ENCODE assay signal across 8 mouse cellular contexts in genomic region chr19:5601752-5602541, GRCm38 (mm10). TPM values are rescaled to one million over a fixed set of nuclear protein-coding genes. Genes with fewer than 3 reads are reported as not detected.
DNase-seq lines count a peak whose midpoint lies in the region; ATAC-seq and TF ChIP-seq lines count a peak whose summit lies in the region.

TSS of gene Rnaseh2c (plus strand) at chr19:5601873.

- H3K9me3 ChIP-seq in embryonic facial prominence, embryonic 13.5 days, result no peaks in the 10 kb centered on the region
- H3K9me3 ChIP-seq in limb, embryonic 13.5 days, result no peaks in the 10 kb centered on the region
- no peaks in the 10 kb centered on the region for H3K9me3 ChIP-seq in midbrain, embryonic 16.5 days (replicated peaks; ENCODE audit: control insufficient read depth, low read length, poor library complexity, severe bottlenecking)

- H3K4me2 ChIP-seq in embryonic facial prominence, embryonic 13.5 days, result peak within 1 kb of the TSS; percentile 90
- H3K4me2 ChIP-seq in limb, embryonic 13.5 days (replicated peaks), result peak within 1 kb of the TSS; percentile 77
- peak within 1 kb of the TSS; percentile 92 for H3K4me2 ChIP-seq in midbrain, embryonic 16.5 days (ENCODE audit: low read length)

- under 1% methylated on average over 64 of the region's 64 CpGs for WGBS in embryonic facial prominence, embryonic 13.5 days
- under 1% methylated on average over 64 of the region's 64 CpGs for WGBS in heart, adult 2 months
- WGBS in limb, embryonic 13.5 days, result under 1% methylated on average over 63 of the region's 64 CpGs
- under 1% methylated on average over 63 of the region's 64 CpGs for WGBS in midbrain, embryonic 16.5 days

- H3K79me2 ChIP-seq in heart, adult 2 months (replicated peaks; ENCODE audit: control insufficient read depth, insufficient read depth, low read length), result no peaks in the 10 kb centered on the region

- intact Hi-C loops in heart, adult 2 months (cut with DNase I), result loop anchor here (1.0 kb wide), 1 partner anchor 34 kb away; the partner anchor contains the start of gene Ap5b1

- peak within 1 kb of the TSS; percentile 94 for H3K4me3 ChIP-seq in embryonic facial prominence, embryonic 13.5 days
- H3K4me3 ChIP-seq in heart, adult 2 months, result peak within 1 kb of the TSS; percentile 94
- H3K4me3 ChIP-seq in limb, embryonic 13.5 days, result peak within 1 kb of the TSS; percentile 64
- peak within 1 kb of the TSS; percentile 83 for H3K4me3 ChIP-seq in midbrain, embryonic 16.5 days (ENCODE audit: low read depth, low read length)

- 0 out of 2 replicates have a peak, but pooled peaks have one; percentile 39 for TF ChIP-seq EP300 in heart, adult 2 months (IDR thresholded peaks at IDR 0.05; ENCODE audit: insufficient read depth, low read depth, low read length)

- H3K27me3 ChIP-seq in embryonic facial prominence, embryonic 13.5 days, result no peaks in the 10 kb centered on the region
- H3K27me3 ChIP-seq in heart, adult 2 months (ENCODE audit: control insufficient read depth, insufficient read depth, low read length), result no peaks in the 10 kb centered on the region
- H3K27me3 ChIP-seq in limb, embryonic 13.5 days, result no peaks in the 10 kb centered on the region
- H3K27me3 ChIP-seq in midbrain, embryonic 16.5 days (ENCODE audit: control insufficient read depth, insufficient read depth, low read depth, low read length), result no peaks in the 10 kb centered on the region

- peaks cover 23% of the 10 kb centered on the region for H3K4me1 ChIP-seq in embryonic facial prominence, embryonic 13.5 days
- peaks cover 5% of the 10 kb centered on the region for H3K4me1 ChIP-seq in heart, adult 2 months (ENCODE audit: control insufficient read depth, insufficient read depth, low read length)
- H3K4me1 ChIP-seq in limb, embryonic 13.5 days, result peaks cover 18% of the 10 kb centered on the region
- H3K4me1 ChIP-seq in midbrain, embryonic 16.5 days (ENCODE audit: control insufficient read depth, insufficient read depth, low read length), result peaks cover 18% of the 10 kb centered on the region

- H3K9ac ChIP-seq in embryonic facial prominence, embryonic 13.5 days, result peak within 1 kb of the TSS; percentile 97
- H3K9ac ChIP-seq in heart, adult 2 months (ENCODE audit: low read depth, low read length), result peak within 1 kb of the TSS; percentile 95
- H3K9ac ChIP-seq in limb, embryonic 13.5 days, result peak within 1 kb of the TSS; percentile 97
- H3K9ac ChIP-seq in midbrain, embryonic 16.5 days (ENCODE audit: low read depth, low read length), result peak within 1 kb of the TSS; percentile 95

- TF ChIP-seq CTCF in heart, adult 2 months (IDR thresholded peaks at IDR 0.05), result no peak

- peak within 1 kb of the TSS; percentile 85 for H3K27ac ChIP-seq in embryonic facial prominence, embryonic 13.5 days
- H3K27ac ChIP-seq in heart, adult 2 months, result peak within 1 kb of the TSS; percentile 83
- peak within 1 kb of the TSS; percentile 77 for H3K27ac ChIP-seq in limb, embryonic 13.5 days
- peak within 1 kb of the TSS; percentile 86 for H3K27ac ChIP-seq in midbrain, embryonic 16.5 days (ENCODE audit: low read length)

- peaks cover 44% of the 10 kb centered on the region for H3K36me3 ChIP-seq in embryonic facial prominence, embryonic 13.5 days
- no peaks in the 10 kb centered on the region for H3K36me3 ChIP-seq in heart, adult 2 months (ENCODE audit: control insufficient read depth, insufficient read depth, low read length)
- peaks cover 43% of the 10 kb centered on the region for H3K36me3 ChIP-seq in limb, embryonic 13.5 days
- H3K36me3 ChIP-seq in midbrain, embryonic 16.5 days (ENCODE audit: control insufficient read depth, insufficient read depth, low read length), result peaks cover 31% of the 10 kb centered on the region

- peak; percentile 88 for DNase-seq in 3T3-L1 (ENCODE audit: low read depth, low spot score)
- DNase-seq in adrenal gland, postnatal 36 days, result peak; percentile 81 to 83
- peak; percentile 74 to 84 for DNase-seq in heart, adult 2 months
- DNase-seq in kidney, adult 8-10 months, result peak; percentile 69 to 73
- peak; percentile 56 to 66 for DNase-seq in spleen, postnatal 14 days (ENCODE audit: low spot score in 2 of 2)

- peak; percentile 74 for TF ChIP-seq POLR2A in heart, adult 2 months (IDR thresholded peaks at IDR 0.05; ENCODE audit: insufficient read depth, low read depth, low read length)

- ATAC-seq in embryonic facial prominence, embryonic 13.5 days (ENCODE audit: insufficient number of reproducible peaks, insufficient read depth, low FRiP score, low TSS enrichment, low read depth), result no peak
- ATAC-seq in limb, embryonic 13.5 days (ENCODE audit: low FRiP score, low read depth), result peak; percentile 86
- ATAC-seq in midbrain, embryonic 16.5 days, result peak; percentile 93

RNA-seq across cellular contexts. Expression of gene Rnaseh2c, which starts in this region (rescaled TPM):
- 100 to 1,000 TPM; 124 to 139 TPM for total RNA-seq in adrenal gland, postnatal 36 days (2021)
- 136 and 162 TPM in 2 replicates for polyA plus RNA-seq in embryonic facial prominence, embryonic 13.5 days (2015; fragmentation: Nextera tagmentation; extraction: Ambion mirVana)
- 10 to 100 TPM; 50.2 to 58.6 TPM for total RNA-seq in heart, adult 2 months (2021)
- polyA plus RNA-seq in heart, adult 2 months (2012; rRNA removed), result 18.7 and 37.1 TPM in 2 replicates
- polyA plus RNA-seq in limb, embryonic 13.5 days (2015; fragmentation: Nextera tagmentation; extraction: Ambion mirVana), result 143 and 144 TPM in 2 replicates
- polyA plus RNA-seq in midbrain, embryonic 16.5 days (2015; fragmentation: Nextera tagmentation; extraction: Ambion mirVana), result 55.5 and 58.4 TPM in 2 replicates
